Mouse (Mus musculus) embryonic facial prominence, embryonic 11.5 days (tissue): Measurements from ENCODE around the gene Adamts7. TPM values are rescaled to one million over a fixed set of nuclear protein-coding genes. Genes with fewer than 3 reads are reported as not detected.
A peak's percentile ranks its signal among the peaks of the same experiment; 100 is the strongest.

Experiments used
- ATAC-seq: fragments of 200-750 bp; cut with Nextera tagmentation; replicated peaks from 2 replicates; pipeline ENCODE4 v1.8.0; 2017; ENCODE audit warnings: low read depth; ENCODE audit not compliant: insufficient number of reproducible peaks, low FRiP score, low TSS enrichment
- DNase-seq: peaks from one replicate; pipeline ENCODE4 v3.0.0-alpha.2; 2015; ENCODE audit warnings: low spot score
- H3K27ac ChIP-seq: fragments of 300-500 bp; sonication (generic); replicated peaks from 2 replicates; pipeline ENCODE4 v1.5.1; 2014; ENCODE audit warnings: mild to moderate bottlenecking, low read depth, low read length, control low read depth
- H3K27me3 ChIP-seq: fragments of 300-500 bp; sonication (generic); 2 replicates; pipeline ENCODE4 v1.6.1; 2014; ENCODE audit warnings: mild to moderate bottlenecking, low read length, moderate library complexity, mixed read lengths; ENCODE audit not compliant: control insufficient read depth, insufficient read depth
- H3K36me3 ChIP-seq: fragments of 300-500 bp; sonication (generic); replicated peaks from 2 replicates; pipeline ENCODE4 v1.6.1; 2014; ENCODE audit warnings: low read depth, mild to moderate bottlenecking, low read length, moderate library complexity, mixed read lengths; ENCODE audit not compliant: control insufficient read depth, insufficient read depth
- H3K4me1 ChIP-seq: fragments of 300-500 bp; sonication (generic); 2 replicates; pipeline ENCODE4 v1.6.1; 2014; ENCODE audit warnings: low read length, mixed read lengths; ENCODE audit not compliant: control insufficient read depth, insufficient read depth
- H3K4me2 ChIP-seq: fragments of 300-500 bp; sonication (generic); 2 replicates; pipeline ENCODE4 v1.6.1; 2014; ENCODE audit warnings: low read depth, mild to moderate bottlenecking, control low read depth, low read length, moderate library complexity
- H3K4me3 ChIP-seq: fragments of 300-500 bp; sonication (generic); 2 replicates; pipeline ENCODE4 v1.5.1; 2014; ENCODE audit warnings: low read depth, low read length, control low read depth
- H3K9ac ChIP-seq: fragments of 300-500 bp; sonication (generic); replicated peaks from 2 replicates; pipeline ENCODE4 v1.6.1; 2014; ENCODE audit warnings: mild to moderate bottlenecking, control low read depth, low read length
- H3K9me3 ChIP-seq: fragments of 300-500 bp; sonication (generic); replicated peaks from 2 replicates; pipeline ENCODE4 v1.6.1; 2016; ENCODE audit warnings: mild to moderate bottlenecking, low read length, inconsistent platforms, mixed read lengths; ENCODE audit not compliant: control insufficient read depth
- WGBS: fragments of 180-500 bp; shearing (Covaris S2); extraction: QIAGEN DNeasy Blood & Tissue Kit; methylation state at CpG from one replicate; pipeline ENCODE4 v1.1.7; 2014; 5-methylcytosine and 5-hydroxymethylcytosine counted together
- polyA plus RNA-seq: library from polyadenylated mRNA; unstranded; fragments of >200 nt; fragmentation: Nextera tagmentation; extraction: Ambion mirVana; gene quantifications from 2 replicates; pipeline ENCODE4 v1.2.1, GENCODE M21; 2014

The Adamts7 gene
- polyA plus RNA-seq, 1 experiment from 2014 or later: 8.4 TPM

DNA sequence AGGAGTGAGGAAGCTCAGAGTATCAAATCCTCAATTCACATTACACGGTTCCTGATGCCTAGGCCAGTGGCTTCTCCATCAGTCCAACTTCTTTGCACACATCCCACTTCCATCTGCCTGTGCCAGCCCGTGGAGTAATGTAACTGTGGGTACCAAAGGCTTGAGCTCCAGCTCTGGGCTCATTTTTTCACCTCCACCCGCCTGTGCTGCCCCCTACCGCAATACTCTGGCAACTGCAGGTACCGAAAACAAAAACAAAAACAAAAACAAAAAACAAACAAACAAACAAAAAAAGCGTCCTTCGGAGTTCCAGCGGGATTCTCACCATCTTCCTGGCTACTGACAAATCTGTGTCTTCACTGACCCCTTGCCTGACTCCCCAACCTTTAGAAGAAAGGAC lies 27.4 kb upstream of the Adamts7 start:
- Histone ChIP-seq H3K27ac (no peak overlapping the region), H3K27me3 (no peaks in the 10 kb centered on the region), H3K4me2 (no peak overlapping the region), H3K4me3 (no peak overlapping the region), H3K9me3 (no peaks in the 10 kb centered on the region), H3K36me3 (no peaks in the 10 kb centered on the region), H3K9ac (no peak overlapping the region), H3K4me1 (no peaks in the 10 kb centered on the region)
- DNase-seq (no peak), ATAC-seq (no peak)
- 83% methylated on average over 8 of the region's 8 CpGs for whole genome bisulfite sequencing

GRCm38 (mm10) chr9:90135963-90136677 lies 26.7 kb upstream of the Adamts7 start:
- Histone ChIP-seq H3K36me3 (no peaks in the 10 kb centered on the region), H3K9me3 (no peaks in the 10 kb centered on the region), H3K9ac (no peak overlapping the region), H3K4me2 (no peak overlapping the region), H3K27me3 (no peaks in the 10 kb centered on the region), H3K27ac (no peak overlapping the region), H3K4me3 (no peak overlapping the region), H3K4me1 (no peaks in the 10 kb centered on the region)
- DNase-seq (no peak), ATAC-seq (no peak)
- 81% methylated on average over 9 of the region's 9 CpGs for WGBS

DNA sequence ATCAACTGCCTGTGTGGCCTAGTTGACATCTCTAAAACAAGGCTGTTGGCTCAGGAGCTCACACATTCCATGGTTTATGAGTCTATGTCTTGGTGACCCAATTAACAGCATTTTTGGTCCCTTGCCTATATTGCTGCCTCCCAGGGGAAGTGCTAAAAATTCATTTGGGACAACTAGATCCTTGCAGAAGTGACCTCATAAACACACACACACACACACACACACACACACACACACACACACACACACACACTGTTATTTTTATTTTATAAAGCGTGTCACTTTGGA lies 26.2 kb upstream of the Adamts7 start:
- Histone ChIP-seq H3K36me3 (no peaks in the 10 kb centered on the region), H3K4me3 (no peak overlapping the region), H3K4me1 (no peaks in the 10 kb centered on the region), H3K27me3 (no peaks in the 10 kb centered on the region), H3K9me3 (no peaks in the 10 kb centered on the region), H3K27ac (no peak overlapping the region), H3K4me2 (no peak overlapping the region), H3K9ac (no peak overlapping the region)
- ATAC-seq (no peak), DNase-seq (no peak)
- 100% methylated on average over 1 of the region's 1 CpGs for WGBS

DNA sequence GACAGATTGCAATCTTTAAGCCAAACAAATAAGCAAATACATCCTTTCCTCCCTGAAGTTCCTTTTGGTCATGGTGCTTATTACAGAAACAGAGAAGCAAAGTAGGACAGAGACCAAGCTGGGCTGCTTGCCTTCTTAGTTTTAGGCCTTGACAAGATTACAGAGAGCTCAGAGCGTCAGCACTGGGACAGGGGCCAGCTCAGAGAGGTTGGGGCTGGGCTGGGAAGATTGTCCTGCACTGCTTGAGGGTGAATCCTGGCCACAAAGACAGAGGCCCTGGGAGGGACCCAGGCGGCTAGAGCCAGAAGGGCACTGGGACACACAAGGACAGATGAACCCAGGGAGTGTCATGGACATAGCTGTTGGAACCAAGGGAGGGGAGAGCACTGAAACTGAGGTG lies 17.1 kb upstream of the Adamts7 start:
- Histone ChIP-seq H3K27me3 (no peaks in the 10 kb centered on the region), H3K27ac (no peak overlapping the region), H3K36me3 (no peaks in the 10 kb centered on the region), H3K9me3 (no peaks in the 10 kb centered on the region), H3K4me2 (no peak overlapping the region), H3K9ac (no peak overlapping the region), H3K4me3 (no peak overlapping the region), H3K4me1 (no peaks in the 10 kb centered on the region)
- DNase-seq (no peak), ATAC-seq (no peak)
- 39% methylated on average over 2 of the region's 2 CpGs for WGBS

GRCm38 (mm10) chr9:90146869-90147268 lies 16.0 kb upstream of the Adamts7 start:
- H3K36me3 ChIP-seq: no peaks in the 10 kb centered on the region
- H3K27me3 ChIP-seq: no peaks in the 10 kb centered on the region
- no peaks in the 10 kb centered on the region for H3K9me3 ChIP-seq
- ATAC-seq (no peak), DNase-seq (no peak)
- no peak overlapping the region for H3K4me3 ChIP-seq
- H3K4me1 ChIP-seq: no peaks in the 10 kb centered on the region
- no peak overlapping the region for H3K9ac ChIP-seq
- no peak overlapping the region for H3K27ac ChIP-seq
- no peak overlapping the region for H3K4me2 ChIP-seq
- 74% methylated on average over 5 of the region's 5 CpGs for WGBS

- ATAC-seq: peak; percentile 84
- Histone ChIP-seq H3K9ac (peak overlapping the region; percentile 81), H3K27ac (peak overlapping the region; percentile 38; the same call in 1 of the 2 replicates), H3K4me2 (peak overlapping the region; percentile 94), H3K36me3 (no peaks in the 10 kb centered on the region), H3K9me3 (no peaks in the 10 kb centered on the region), H3K27me3 (no peaks in the 10 kb centered on the region), H3K4me3 (peak overlapping the region; percentile 68), H3K4me1 (no peaks in the 10 kb centered on the region)
- peak; percentile 78 for DNase-seq
- 13% methylated on average over 18 of the region's 29 CpGs for WGBS
Measured at GRCm38 (mm10) chr9:90162243-90162925, 485 bp upstream of the Adamts7 start.

DNA sequence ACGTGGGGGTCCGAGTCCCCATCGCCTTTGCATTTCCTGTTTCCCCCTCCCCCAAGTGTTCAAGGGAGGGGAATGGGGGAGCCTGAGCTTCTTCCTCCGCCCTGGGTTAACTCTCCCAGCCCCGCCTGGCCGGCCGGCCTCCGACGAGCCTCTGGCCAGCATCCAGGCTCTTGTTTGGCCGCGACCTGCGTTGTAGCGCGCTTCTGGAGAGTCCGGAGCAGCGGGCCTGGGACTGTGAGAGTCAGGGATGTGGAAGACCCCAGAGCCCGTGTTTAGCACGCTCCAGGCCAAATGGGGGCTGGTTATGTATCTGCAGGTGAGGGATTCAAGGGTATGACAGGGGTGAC lies 853 bp downstream of the Adamts7 start:
- under 1% methylated on average over 18 of the region's 18 CpGs for WGBS
- Histone ChIP-seq H3K4me1 (no peaks in the 10 kb centered on the region), H3K4me2 (peak overlapping the region; percentile 94), H3K9ac (peak overlapping the region; percentile 81), H3K27ac (peak overlapping the region; percentile 38; the same call in 1 of the 2 replicates), H3K4me3 (peak overlapping the region; percentile 68), H3K36me3 (no peaks in the 10 kb centered on the region), H3K9me3 (no peaks in the 10 kb centered on the region), H3K27me3 (no peaks in the 10 kb centered on the region)
- DNase-seq (peak; percentile 62), ATAC-seq (peak; percentile 40)

DNA sequence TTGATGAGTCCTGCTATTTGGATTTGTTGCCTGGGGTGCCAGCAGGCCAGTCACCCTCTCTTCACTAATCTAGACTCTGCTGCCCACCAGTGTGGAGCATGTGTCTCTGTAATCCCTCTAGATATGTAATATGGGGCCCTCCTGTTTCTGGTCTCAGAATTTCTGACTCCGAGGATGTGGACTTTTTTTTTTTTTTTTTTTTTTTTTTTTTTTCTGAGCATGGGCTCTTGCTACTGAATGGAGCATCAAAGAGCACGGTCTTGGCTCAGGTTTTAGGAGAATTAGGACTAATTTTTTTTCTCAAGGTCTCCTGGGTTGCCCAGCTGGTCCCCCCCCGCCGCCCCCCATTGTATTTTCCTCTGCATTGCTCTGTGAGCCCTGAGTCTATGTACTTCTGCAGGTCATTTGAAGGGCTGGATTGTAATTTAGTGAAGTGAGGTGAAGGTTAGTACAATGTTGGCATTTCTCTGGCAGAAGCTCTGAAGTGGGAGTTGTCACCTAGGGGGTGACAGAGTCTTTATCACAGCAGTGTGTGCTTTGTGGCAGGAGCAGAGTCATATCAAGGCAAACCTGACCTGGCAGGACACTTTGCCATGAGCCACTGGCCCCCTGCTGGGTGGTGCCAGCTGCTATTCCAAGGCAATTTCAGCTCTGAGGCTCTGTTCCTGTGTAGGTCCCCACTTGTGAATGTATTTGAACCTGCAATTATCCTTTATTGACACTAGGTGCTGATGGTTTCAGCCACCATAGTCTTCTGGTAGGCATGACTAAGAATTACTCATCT lies 2.0 kb downstream of the Adamts7 start:
- WGBS: 57% methylated on average over 4 of the region's 4 CpGs
- Histone ChIP-seq H3K9me3 (no peaks in the 10 kb centered on the region), H3K36me3 (no peaks in the 10 kb centered on the region), H3K9ac (no peak overlapping the region), H3K27me3 (no peaks in the 10 kb centered on the region), H3K4me2 (no peak overlapping the region; the same call in 1 of the 2 replicates), H3K27ac (no peak overlapping the region), H3K4me1 (no peaks in the 10 kb centered on the region), H3K4me3 (no peak overlapping the region)
- ATAC-seq (no peak), DNase-seq (no peak)
